Mouse (Mus musculus): ENCODE results near the gene Btbd18.

Gene Btbd18

GRCm38 (mm10) chr2:84705295-84705694 is 46.4 kb downstream of the Btbd18 start:
- DNase-seq, result no peak

GRCm38 (mm10) chr2:84707523-84707922 is 48.6 kb downstream of the Btbd18 start:
- no peak for DNase-seq

- no peak for DNase-seq
These were observed 53.0 kb downstream of the Btbd18 start for GRCm38 (mm10) chr2:84711898-84712297.

GRCm38 (mm10) chr2:84714422-84714810 is 55.5 kb downstream of the Btbd18 start:
- DNase-seq, result no peak

- DNase-seq, result peak; percentile 99
These were observed 56.1 kb downstream of the Btbd18 start, which contains the start of gene Zdhhc5 for GRCm38 (mm10) chr2:84714811-84715561. Gene Zdhhc5, minus strand, starts transcription at chr2:84715180.

GRCm38 (mm10) chr2:84715562-84716361 is 56.9 kb downstream of the Btbd18 start:
- peak; percentile 93 for DNase-seq

GRCm38 (mm10) chr2:84716423-84717355 is 57.8 kb downstream of the Btbd18 start:
- DNase-seq, result no peak

GRCm38 (mm10) chr2:84717357-84717756 is 58.5 kb downstream of the Btbd18 start:
- DNase-seq, result no peak
